Mouse (Mus musculus): Measurements from ENCODE around the gene Ddx11.

- no peak for TF ChIP-seq TCF12 (IDR thresholded peaks at IDR 0.05; ENCODE audit: low read depth, low read length)
- TF ChIP-seq CHD2 (IDR thresholded peaks at IDR 0.05; ENCODE audit: low read length) = no peak
- no peak for TF ChIP-seq CTCF (IDR thresholded peaks at IDR 0.05 in 2 of 3, conservative IDR thresholded peaks at IDR 0.05 in 1 of 3; ENCODE audit: control insufficient read depth in 1 of 3, insufficient read depth in 1 of 3, low read depth in 2 of 3, low read length in 3 of 3, poor library complexity in 1 of 3, severe bottlenecking in 1 of 3)
- TF ChIP-seq MAX (IDR thresholded peaks at IDR 0.05; ENCODE audit: low read length) = no peak
Observed at GRCm38 (mm10) chr17:66092664-66093063, 30.7 kb upstream of the Ddx11 start.
